Mouse (Mus musculus) gastrocnemius, postnatal 10 days (tissue): Measurements from ENCODE around the gene Ptpro. TPM values are rescaled to one million over a fixed set of nuclear protein-coding genes. Genes with fewer than 3 reads are reported as not detected.
A peak's percentile ranks its signal among the peaks of the same experiment; 100 is the strongest.
"Not testable (repeated sequence)": the region's sequence is repeated elsewhere in the genome, so short reads cannot be mapped to it uniquely, and the experiment has no call there.

ENCODE experiments used
- DNase-seq: peaks from one replicate; pipeline ENCODE4 v3.0.0; 2021; ENCODE audit warnings: mixed read lengths
- total RNA-seq, 2 experiments: library from RNA; stranded (reverse); gene quantifications; 2 replicates each; pipeline ENCODE4 v1.2.3; 2021

Ptpro gene
- total RNA-seq, 2 experiments from 2014 or later: 0.96 to 1.5 TPM

- DNase-seq: no peak
Measured at GRCm38 (mm10) chr6:137386935-137387334, 134.8 kb downstream of the Ptpro start.

GRCm38 (mm10) chr6:137395075-137395474 is 143.0 kb downstream of the Ptpro start:
- no peak for DNase-seq

GRCm38 (mm10) chr6:137396106-137396793 is 144.1 kb downstream of the Ptpro start:
- DNase-seq: no peak

GRCm38 (mm10) chr6:137397358-137397757 is 145.2 kb downstream of the Ptpro start:
- no peak for DNase-seq

GRCm38 (mm10) chr6:137404196-137404595 is 152.1 kb downstream of the Ptpro start:
- DNase-seq: no peak

- no peak for DNase-seq
Measured at GRCm38 (mm10) chr6:137405690-137406089, 153.6 kb downstream of the Ptpro start.

- no peak for DNase-seq
Measured at GRCm38 (mm10) chr6:137410510-137410909, 158.4 kb downstream of the Ptpro start.

- DNase-seq: no peak
Measured at GRCm38 (mm10) chr6:137411901-137412378, 159.8 kb downstream of the Ptpro start.

- no peak for DNase-seq
Measured at GRCm38 (mm10) chr6:137413045-137413444, 160.9 kb downstream of the Ptpro start.

GRCm38 (mm10) chr6:137414531-137415405 is 162.6 kb downstream of the Ptpro start:
- peak; percentile 31 for DNase-seq

GRCm38 (mm10) chr6:137422777-137423176 is 170.7 kb downstream of the Ptpro start:
- DNase-seq: no peak

- DNase-seq: no peak
Measured at GRCm38 (mm10) chr6:137423830-137424229, 171.7 kb downstream of the Ptpro start.

GRCm38 (mm10) chr6:137425500-137426432 is 173.6 kb downstream of the Ptpro start:
- no peak for DNase-seq

- DNase-seq: no peak
Measured at GRCm38 (mm10) chr6:137433521-137434137, 181.5 kb downstream of the Ptpro start.

- no peak for DNase-seq
Measured at GRCm38 (mm10) chr6:137437486-137437885, 185.4 kb downstream of the Ptpro start.

GRCm38 (mm10) chr6:137437902-137438580 is 185.9 kb downstream of the Ptpro start:
- DNase-seq: no peak

- no peak for DNase-seq
Measured at GRCm38 (mm10) chr6:137440559-137441486, 188.7 kb downstream of the Ptpro start.

GRCm38 (mm10) chr6:137443089-137443488 is 191.0 kb downstream of the Ptpro start:
- no peak for DNase-seq

GRCm38 (mm10) chr6:137446116-137446515 is 194.0 kb downstream of the Ptpro start:
- DNase-seq: not testable (repeated sequence)

- peak; percentile 13 for DNase-seq
Measured at GRCm38 (mm10) chr6:137455537-137456041, 203.5 kb downstream of the Ptpro start.
